ENCODE assay signal across 17 mouse cellular contexts in the genomic region with DNA sequence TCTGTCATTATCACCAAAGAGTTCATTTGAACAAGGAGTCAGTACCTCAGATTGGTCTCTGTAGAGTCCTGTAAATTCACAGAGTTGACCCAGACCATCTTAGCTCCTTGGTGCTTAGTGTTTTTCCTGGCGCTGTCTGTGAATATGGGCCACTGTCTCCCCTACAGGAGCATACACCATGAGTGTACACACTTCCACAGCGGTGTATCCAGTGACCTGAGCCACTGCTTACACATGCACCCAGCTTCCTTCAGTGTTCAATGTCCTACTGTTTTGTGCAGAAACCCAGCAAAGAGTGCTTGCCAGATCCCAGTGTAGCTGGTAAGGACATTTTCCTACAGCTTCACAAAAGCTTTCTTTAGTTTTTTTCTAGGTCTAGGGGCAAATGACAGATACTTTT. TPM values are rescaled to one million over a fixed set of nuclear protein-coding genes. Genes with fewer than 3 reads are reported as not detected.
"Had no signal": no experiment of that assay in that cellular context is flagged by ENCODE, and none has a peak within 500 bp of the region (broad histone marks: within the 10 kb centered on the region; RNA-seq: fewer than 3 reads in every experiment).

No protein-coding gene starts in this region.

- H3K36me3 ChIP-seq: lung, embryonic 15.5 days; midbrain, embryonic 10.5 days; midbrain, embryonic 12.5 days; neural tube, embryonic 13.5 days; neural tube, embryonic 15.5 days; stomach, embryonic 15.5 days had no signal

- H3K27me3 ChIP-seq: lung, embryonic 15.5 days; midbrain, embryonic 12.5 days; neural tube, embryonic 13.5 days; neural tube, embryonic 15.5 days; stomach, embryonic 15.5 days had no signal

- H3K27ac ChIP-seq: lung, embryonic 15.5 days; midbrain, embryonic 10.5 days; midbrain, embryonic 12.5 days; neural tube, embryonic 13.5 days; neural tube, embryonic 15.5 days; stomach, embryonic 15.5 days; stomach, postnatal 0 days had no signal

- H3K9ac ChIP-seq: lung, embryonic 15.5 days; midbrain, embryonic 12.5 days; neural tube, embryonic 13.5 days; neural tube, embryonic 15.5 days; stomach, embryonic 15.5 days had no signal

- H3K4me3 ChIP-seq: lung, embryonic 15.5 days; midbrain, embryonic 10.5 days; midbrain, embryonic 12.5 days; myocyte; neural tube, embryonic 13.5 days; neural tube, embryonic 15.5 days; stomach, embryonic 15.5 days had no signal

- H3K4me2 ChIP-seq: lung, embryonic 15.5 days; midbrain, embryonic 12.5 days; neural tube, embryonic 13.5 days; neural tube, embryonic 15.5 days; stomach, embryonic 15.5 days had no signal

- H3K9me3 ChIP-seq: lung, embryonic 15.5 days; midbrain, embryonic 10.5 days; midbrain, embryonic 12.5 days; neural tube, embryonic 13.5 days; neural tube, embryonic 15.5 days; stomach, embryonic 15.5 days had no signal

- ATAC-seq: lung, postnatal 0 days; midbrain, embryonic 16.5 days had no signal

- DNase-seq: lung, adult 18-20 months; lung, postnatal 4 days; midbrain, embryonic 14.5 days; right cerebral cortex, postnatal 14 days; thymus, adult 2 months; thymus, postnatal 25 days; thymus, postnatal 4 days had no signal

- H3K4me1 ChIP-seq: lung, embryonic 15.5 days; midbrain, embryonic 12.5 days; neural tube, embryonic 13.5 days; neural tube, embryonic 15.5 days; stomach, embryonic 15.5 days had no signal

RNA-seq across cellular contexts. Expression of a gene that starts 22.8 kb away (rescaled TPM):
- polyA plus RNA-seq: midbrain, embryonic 10.5 days; midbrain, embryonic 12.5 days; midbrain, embryonic 14.5 days; midbrain, embryonic 16.5 days; neural tube, embryonic 13.5 days; neural tube, embryonic 15.5 days had no signal
